Mouse (Mus musculus): ENCODE data around the gene Dpm2. TPM values are rescaled to one million over a fixed set of nuclear protein-coding genes. Genes with fewer than 3 reads are reported as not detected.

Gene Dpm2
- polyA plus RNA-seq, 1 experiment: 160 TPM

GRCm38 (mm10) chr2:32578146-32579046 is 7.7 kb downstream of the Dpm2 start:
- DNase-seq (ENCODE audit: low read depth, low spot score): no peak
- 31% methylated on average over 25 of the region's 30 CpGs for WGBS

GRCm38 (mm10) chr2:32581450-32582095 is 10.9 kb downstream of the Dpm2 start:
- no peak for DNase-seq (ENCODE audit: low read depth, low spot score)
- WGBS: 63% methylated on average over 19 of the region's 19 CpGs

GRCm38 (mm10) chr2:32582830-32583799 is 12.5 kb downstream of the Dpm2 start:
- DNase-seq (ENCODE audit: low read depth, low spot score): no peak
- 15% methylated on average over 37 of the region's 37 CpGs for WGBS

- no peak for DNase-seq (ENCODE audit: low read depth, low spot score)
- WGBS: 90% methylated on average over 7 of the region's 7 CpGs
These were observed 14.6 kb downstream of the Dpm2 start for GRCm38 (mm10) chr2:32585149-32585714.

- 1% methylated on average over 38 of the region's 38 CpGs for WGBS
These were observed 16.3 kb downstream of the Dpm2 start, which contains the start of gene St6galnac4 for GRCm38 (mm10) chr2:32586871-32587351. Gene St6galnac4 (plus strand): TSS chr2:32587095.

GRCm38 (mm10) chr2:32587731-32588321 is 17.2 kb downstream of the Dpm2 start:
- DNase-seq (ENCODE audit: low read depth, low spot score): no peak
- 29% methylated on average over 9 of the region's 9 CpGs for WGBS

More at GRCm38 (mm10) chr2:32586871-32587351, 16.3 kb downstream of the Dpm2 start, which contains the start of gene St6galnac4:
- DNase-seq (ENCODE audit: low read depth, low spot score): no peak

GRCm38 (mm10) chr2:32589213-32589795 is 18.6 kb downstream of the Dpm2 start:
- WGBS: 46% methylated on average over 11 of the region's 11 CpGs
- no peak for DNase-seq (ENCODE audit: low read depth, low spot score)

- DNase-seq (ENCODE audit: low read depth, low spot score): no peak
- WGBS: 72% methylated on average over 10 of the region's 10 CpGs
These were observed 19.6 kb downstream of the Dpm2 start for GRCm38 (mm10) chr2:32590224-32590623.

- WGBS: 42% methylated on average over 6 of the region's 6 CpGs
- no peak for DNase-seq (ENCODE audit: low read depth, low spot score)
These were observed 20.6 kb downstream of the Dpm2 start for GRCm38 (mm10) chr2:32591249-32591648.

GRCm38 (mm10) chr2:32596725-32597124 is 26.1 kb downstream of the Dpm2 start:
- 67% methylated on average over 13 of the region's 13 CpGs for WGBS
- DNase-seq (ENCODE audit: low read depth, low spot score): no peak

- WGBS: 36% methylated on average over 5 of the region's 5 CpGs
- DNase-seq (ENCODE audit: low read depth, low spot score): no peak
These were observed 26.6 kb downstream of the Dpm2 start for GRCm38 (mm10) chr2:32597248-32597647.

- 50% methylated on average over 5 of the region's 5 CpGs for WGBS
- no peak for DNase-seq (ENCODE audit: low read depth, low spot score)
These were observed 27.0 kb downstream of the Dpm2 start for GRCm38 (mm10) chr2:32597699-32598098.

- WGBS: 54% methylated on average over 8 of the region's 8 CpGs
These were observed 27.8 kb downstream of the Dpm2 start for GRCm38 (mm10) chr2:32598506-32598905.

GRCm38 (mm10) chr2:32599409-32599808 is 28.8 kb downstream of the Dpm2 start, which contains the start of gene St6galnac6:
Gene St6galnac6 (plus strand): TSS chr2:32599709.
- WGBS: 37% methylated on average over 3 of the region's 3 CpGs
- no peak for DNase-seq (ENCODE audit: low read depth, low spot score)

More at GRCm38 (mm10) chr2:32598506-32598905, 27.8 kb downstream of the Dpm2 start:
- no peak for DNase-seq (ENCODE audit: low read depth, low spot score)

GRCm38 (mm10) chr2:32601417-32602065 is 30.9 kb downstream of the Dpm2 start:
- DNase-seq (ENCODE audit: low read depth, low spot score): no peak
- 20% methylated on average over 8 of the region's 8 CpGs for WGBS

- 1% methylated on average over 11 of the region's 11 CpGs for WGBS
- no peak for DNase-seq (ENCODE audit: low read depth, low spot score)
These were observed 32.0 kb downstream of the Dpm2 start for GRCm38 (mm10) chr2:32602600-32603054.

- no peak for DNase-seq (ENCODE audit: low read depth, low spot score)
- 54% methylated on average over 10 of the region's 10 CpGs for WGBS
These were observed 34.0 kb downstream of the Dpm2 start for GRCm38 (mm10) chr2:32604631-32605030.

Measured in large intestine, adult 2 months (tissue).